Mouse (Mus musculus) midbrain, postnatal 0 days (tissue): ENCODE results near the gene Tmem253. TPM values are rescaled to one million over a fixed set of nuclear protein-coding genes. Genes with fewer than 3 reads are reported as not detected.
"Not testable (repeated sequence)": the region's sequence is repeated elsewhere in the genome, so short reads cannot be mapped to it uniquely, and the experiment has no call there.

Source experiments
- ATAC-seq: fragments of 200-750 bp; cut with Nextera tagmentation; 2 replicates; pipeline ENCODE4 v1.8.0; 2017; ENCODE audit warnings: moderate number of reproducible peaks, mild to moderate bottlenecking, moderate TSS enrichment, moderate library complexity; ENCODE audit not compliant: low FRiP score
- DNase-seq: peaks from one replicate; pipeline ENCODE4 v3.0.0-alpha.2; 2015; ENCODE audit warnings: low spot score
- H3K27ac ChIP-seq: fragments of 300-500 bp; sonication (generic); 2 replicates; pipeline ENCODE4 v1.5.1; 2014; ENCODE audit warnings: low read depth, mild to moderate bottlenecking, low read length, mixed read lengths
- H3K27me3 ChIP-seq: fragments of 300-500 bp; sonication (generic); 2 replicates; pipeline ENCODE4 v1.6.1; 2014; ENCODE audit warnings: low read length, control low read depth, mixed read lengths; ENCODE audit not compliant: insufficient read depth
- H3K36me3 ChIP-seq: fragments of 300-500 bp; sonication (generic); 2 replicates; pipeline ENCODE4 v1.6.1; 2014; ENCODE audit warnings: low read length, control low read depth, mixed read lengths; ENCODE audit not compliant: insufficient read depth
- H3K4me1 ChIP-seq: fragments of 300-500 bp; sonication (generic); 2 replicates; pipeline ENCODE4 v1.6.1; 2014; ENCODE audit warnings: mild to moderate bottlenecking, control low read depth, antibody characterized with exemption, low read length, mixed read lengths; ENCODE audit not compliant: insufficient read depth
- H3K4me2 ChIP-seq: fragments of 300-500 bp; sonication (generic); 2 replicates; pipeline ENCODE4 v1.6.1; 2014; ENCODE audit warnings: low read depth, mild to moderate bottlenecking, low read length, mixed read lengths; ENCODE audit not compliant: poor library complexity, severe bottlenecking
- H3K4me3 ChIP-seq: fragments of 300-500 bp; sonication (generic); 2 replicates; pipeline ENCODE4 v1.5.1; 2014; ENCODE audit warnings: low read depth, mild to moderate bottlenecking, low read length, moderate library complexity
- H3K9ac ChIP-seq: fragments of 300-500 bp; sonication (generic); replicated peaks from 2 replicates; pipeline ENCODE4 v1.6.1; 2014; ENCODE audit warnings: mild to moderate bottlenecking, low read length, moderate library complexity, mixed read lengths; ENCODE audit not compliant: poor library complexity, severe bottlenecking
- H3K9me3 ChIP-seq: fragments of 300-500 bp; sonication (generic); 2 replicates; pipeline ENCODE4 v1.6.1; 2016; ENCODE audit warnings: low read length, control low read depth
- CTCF ChIP-seq: IDR thresholded peaks from 2 replicates; pipeline ENCODE4 v1.5.1; 2016; ENCODE audit warnings: antibody characterized with exemption, mild to moderate bottlenecking
- WGBS: fragments of 180-500 bp; shearing (Covaris S2); extraction: QIAGEN DNeasy Blood & Tissue Kit; methylation state at CpG from one replicate; pipeline ENCODE4 v1.1.7; 2014; 5-methylcytosine and 5-hydroxymethylcytosine counted together
- polyA plus RNA-seq: library from polyadenylated mRNA; unstranded; fragments of >200 nt; fragmentation: Nextera tagmentation; extraction: Ambion mirVana; gene quantifications from 2 replicates; pipeline ENCODE4 v1.2.1, GENCODE M21; 2015
- total RNA-seq: library from RNA; depleted of rRNA; stranded (reverse); fragments of >200 nt; gene quantifications from 2 replicates; pipeline ENCODE4 v1.2.3, GENCODE M21; 2014

The Tmem253 gene
- total and polyA plus RNA-seq, 2 experiments from 2014 or later = 0.81 TPM; not detected in 1

DNA sequence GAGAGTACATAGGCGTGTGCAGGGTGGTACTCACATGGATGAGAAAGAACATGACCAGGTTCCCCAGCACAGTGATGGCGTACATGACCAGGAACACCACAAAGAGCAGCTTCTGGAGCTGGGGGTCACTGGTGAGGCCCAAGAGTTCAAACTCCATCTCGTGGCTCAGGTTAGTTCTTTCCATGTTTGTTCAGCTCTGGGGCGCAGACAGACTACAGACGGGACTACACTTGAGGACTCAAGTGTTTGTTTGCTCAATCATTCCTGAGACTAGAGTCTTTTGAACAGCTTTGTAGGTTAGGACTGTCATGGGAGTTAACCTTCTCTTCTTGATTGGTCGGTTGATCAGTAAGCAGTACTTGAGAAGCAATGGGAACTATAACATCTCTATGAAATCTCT lies 20.5 kb downstream of the Tmem253 start:
- H3K4me1 ChIP-seq = no peaks in the 10 kb centered on the region
- no peak overlapping the region for H3K4me2 ChIP-seq
- no peak overlapping the region for H3K27ac ChIP-seq
- DNase-seq (no peak), ATAC-seq (no peak)
- H3K27me3 ChIP-seq = no peaks in the 10 kb centered on the region
- TF ChIP-seq CTCF = no peak
- H3K9ac ChIP-seq = no peak overlapping the region
- no peaks in the 10 kb centered on the region for H3K36me3 ChIP-seq
- no peak overlapping the region for H3K4me3 ChIP-seq
- 92% methylated on average over 6 of the region's 6 CpGs for WGBS
- no peaks in the 10 kb centered on the region for H3K9me3 ChIP-seq

DNA sequence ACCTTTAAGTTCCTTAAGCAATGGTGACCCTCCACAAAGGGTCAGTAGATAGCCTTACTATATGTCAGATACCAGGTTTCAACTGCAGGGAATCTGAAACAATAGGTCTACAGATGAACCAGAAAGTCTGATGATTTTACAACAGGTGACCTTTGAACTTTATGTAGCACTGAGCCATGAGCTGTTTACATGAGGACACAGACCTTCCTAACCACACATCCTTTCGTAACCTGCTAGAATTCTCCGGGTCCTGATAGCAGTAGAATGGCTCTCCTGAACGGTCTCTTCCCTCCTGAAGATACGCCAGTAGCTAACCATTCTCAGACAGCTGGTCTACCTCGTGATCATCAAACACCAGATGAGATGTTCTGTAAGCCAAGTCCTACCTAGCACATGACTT lies 23.9 kb downstream of the Tmem253 start:
- Histone ChIP-seq H3K4me2 (no peak overlapping the region), H3K27me3 (no peaks in the 10 kb centered on the region), H3K36me3 (no peaks in the 10 kb centered on the region), H3K9ac (no peak overlapping the region), H3K9me3 (no peaks in the 10 kb centered on the region), H3K4me3 (no peak overlapping the region), H3K4me1 (no peaks in the 10 kb centered on the region), H3K27ac (no peak overlapping the region)
- DNase-seq (no peak), ATAC-seq (no peak)
- TF ChIP-seq CTCF = no peak
- 92% methylated on average over 5 of the region's 5 CpGs for WGBS

GRCm38 (mm10) chr14:52042359-52042758 lies 26.9 kb downstream of the Tmem253 start, which contains the start of gene Olfr221:
TSS of gene Olfr221 (minus strand) at chr14:52042459.
- not testable (repeated sequence) for H3K27ac ChIP-seq, H3K9ac ChIP-seq, H3K4me1 ChIP-seq, DNase-seq, H3K4me3 ChIP-seq, H3K4me2 ChIP-seq, H3K27me3 ChIP-seq, H3K9me3 ChIP-seq, H3K36me3 ChIP-seq, ATAC-seq
- 71% methylated on average over 3 of the region's 3 CpGs for WGBS

DNA sequence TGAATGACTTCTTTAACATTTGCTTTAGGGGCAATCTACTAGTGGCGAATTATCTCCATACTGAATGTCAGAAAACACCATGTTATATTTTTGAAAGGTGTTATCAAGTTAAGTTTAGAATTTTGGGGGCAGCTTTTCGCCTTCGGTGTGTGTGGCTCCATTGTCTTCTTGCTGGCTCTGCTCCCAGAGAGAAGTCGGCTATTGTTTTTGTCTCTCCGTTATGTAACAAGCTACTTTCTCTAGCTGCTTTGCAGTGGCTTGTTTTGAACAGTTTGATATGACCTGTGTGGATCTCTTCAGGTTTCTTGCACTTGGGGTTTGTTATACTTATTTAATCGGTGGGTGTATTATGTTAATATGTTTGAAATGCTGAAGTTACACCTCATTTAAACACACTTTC lies 28.0 kb downstream of the Tmem253 start:
- Histone ChIP-seq H3K4me1 (no peaks in the 10 kb centered on the region), H3K9me3 (no peaks in the 10 kb centered on the region), H3K4me3 (no peak overlapping the region), H3K4me2 (no peak overlapping the region), H3K9ac (no peak overlapping the region), H3K36me3 (no peaks in the 10 kb centered on the region), H3K27ac (no peak overlapping the region), H3K27me3 (no peaks in the 10 kb centered on the region)
- no peak for TF ChIP-seq CTCF
- DNase-seq (no peak), ATAC-seq (no peak)
- WGBS = 59% methylated on average over 6 of the region's 6 CpGs

- Histone ChIP-seq H3K9ac (no peak overlapping the region), H3K36me3 (no peaks in the 10 kb centered on the region), H3K4me2 (0 out of 2 replicates have a peak overlapping the region, but pooled peaks have one; percentile 4), H3K27ac (no peak overlapping the region), H3K4me3 (no peak overlapping the region), H3K4me1 (no peaks in the 10 kb centered on the region), H3K27me3 (no peaks in the 10 kb centered on the region), H3K9me3 (no peaks in the 10 kb centered on the region)
- DNase-seq (peak; percentile 39), ATAC-seq (peak; percentile 65; the same call in 1 of the 2 replicates)
- WGBS = 9% methylated on average over 8 of the region's 8 CpGs
- peak; percentile 71 for TF ChIP-seq CTCF
Measured at GRCm38 (mm10) chr14:52044901-52045678, 29.6 kb downstream of the Tmem253 start.

- Histone ChIP-seq H3K27ac (no peak overlapping the region), H3K27me3 (no peaks in the 10 kb centered on the region), H3K4me3 (no peak overlapping the region), H3K4me1 (no peaks in the 10 kb centered on the region), H3K36me3 (no peaks in the 10 kb centered on the region), H3K4me2 (no peak overlapping the region), H3K9me3 (no peaks in the 10 kb centered on the region), H3K9ac (no peak overlapping the region)
- no peak for TF ChIP-seq CTCF
- peak; percentile 4 for DNase-seq
- WGBS = 25% methylated on average over 9 of the region's 9 CpGs
- 0 out of 2 replicates have a peak, but pooled peaks have one; percentile 49 for ATAC-seq
Measured at GRCm38 (mm10) chr14:52045966-52046565, 30.6 kb downstream of the Tmem253 start.

DNA sequence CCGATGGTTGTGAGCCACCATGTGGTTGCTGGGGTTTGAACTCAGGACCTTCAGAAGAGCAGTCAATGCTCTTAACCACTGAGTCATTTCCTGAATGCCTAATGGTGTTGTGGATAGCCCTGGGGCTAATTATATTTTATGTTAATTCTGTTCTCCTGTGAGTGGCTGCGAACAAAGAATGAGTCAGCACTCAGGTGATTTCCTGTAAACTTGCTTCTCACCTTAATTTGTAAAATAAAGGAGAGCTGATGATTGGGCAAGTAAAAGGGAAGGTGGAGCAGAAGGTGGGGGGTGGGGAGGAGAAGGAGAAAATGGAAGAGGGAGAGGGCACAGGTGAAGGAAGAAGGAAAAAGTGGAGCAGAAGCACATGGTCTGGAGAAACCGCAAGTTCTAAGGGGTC lies 37.3 kb downstream of the Tmem253 start:
- H3K4me1 ChIP-seq, ATAC-seq, H3K36me3 ChIP-seq, H3K27me3 ChIP-seq, DNase-seq, H3K4me3 ChIP-seq, H3K9me3 ChIP-seq, H3K9ac ChIP-seq, H3K4me2 ChIP-seq, H3K27ac ChIP-seq: not testable (repeated sequence)
- 86% methylated on average over 3 of the region's 3 CpGs for WGBS
